Mouse (Mus musculus) cerebellum, adult 9-10 months (tissue): ENCODE data around the gene Lin7b.
A peak's percentile ranks its signal among the peaks of the same experiment; 100 is the strongest.
"Not testable (repeated sequence)": the region's sequence is repeated elsewhere in the genome, so short reads cannot be mapped to it uniquely, and the experiment has no call there.

Source experiments
- DNase-seq: peaks from one replicate; pipeline ENCODE4 v3.0.0; 2022

The Lin7b gene

GRCm38 (mm10) chr7:45370475-45371311 is at the start of gene Lin7b:
Gene Lin7b (minus strand): TSS chr7:45370583.
- DNase-seq: peak; percentile 91

GRCm38 (mm10) chr7:45417962-45418492 is 47.6 kb upstream of the Lin7b start:
- DNase-seq: no peak

- no peak for DNase-seq
These were observed 45.3 kb upstream of the Lin7b start for GRCm38 (mm10) chr7:45415636-45416035.

GRCm38 (mm10) chr7:45414740-45415224 is 44.4 kb upstream of the Lin7b start:
- no peak for DNase-seq

- no peak for DNase-seq
These were observed 43.7 kb upstream of the Lin7b start for GRCm38 (mm10) chr7:45413864-45414739.

- no peak for DNase-seq
These were observed 42.9 kb upstream of the Lin7b start, which contains the start of gene Ntf5 for GRCm38 (mm10) chr7:45413113-45413863. Gene Ntf5 (plus strand): TSS chr7:45413695.

GRCm38 (mm10) chr7:45412421-45412820 is 42.0 kb upstream of the Lin7b start:
- DNase-seq: no peak

- DNase-seq: no peak
These were observed 39.2 kb upstream of the Lin7b start for GRCm38 (mm10) chr7:45409497-45410163.

GRCm38 (mm10) chr7:45408949-45409348 is 38.6 kb upstream of the Lin7b start:
- no peak for DNase-seq

- DNase-seq: no peak
These were observed 38.0 kb upstream of the Lin7b start for GRCm38 (mm10) chr7:45408351-45408750.

GRCm38 (mm10) chr7:45407836-45408235 is 37.5 kb upstream of the Lin7b start:
- DNase-seq: no peak

GRCm38 (mm10) chr7:45406157-45407156 is 36.1 kb upstream of the Lin7b start:
- DNase-seq: no peak

GRCm38 (mm10) chr7:45405091-45406075 is 35.0 kb upstream of the Lin7b start, which contains the start of gene Kcna7:
Gene Kcna7 (plus strand): TSS chr7:45405653.
- peak; percentile 65 for DNase-seq

- DNase-seq: peak; percentile 51
These were observed 33.3 kb upstream of the Lin7b start for GRCm38 (mm10) chr7:45403532-45404261.

- no peak for DNase-seq
These were observed 31.2 kb upstream of the Lin7b start for GRCm38 (mm10) chr7:45401521-45402085.

- no peak for DNase-seq
These were observed 26.4 kb upstream of the Lin7b start for GRCm38 (mm10) chr7:45396787-45397186.

GRCm38 (mm10) chr7:45396337-45396775 is 26.0 kb upstream of the Lin7b start:
- not testable (repeated sequence) for DNase-seq
